Mouse (Mus musculus) regulatory T cell (primary cell): ENCODE data around the gene Bicd1.

Experiments
- in situ Hi-C: fragments of 300-600 bp; cut with MboI, MseI; formaldehyde crosslinking; loops from one replicate; pipeline ENCODE4 v1.15.1; 2025; ENCODE audit warnings: high pct_unique_total_duplicates

Gene Bicd1

GRCm38 (mm10) chr6:149565720-149566498 lies 157.2 kb downstream of the Bicd1 start:
- in situ Hi-C loops: no loop called here

GRCm38 (mm10) chr6:149567219-149567618 lies 158.5 kb downstream of the Bicd1 start:
- in situ Hi-C loops: no loop called here

DNA sequence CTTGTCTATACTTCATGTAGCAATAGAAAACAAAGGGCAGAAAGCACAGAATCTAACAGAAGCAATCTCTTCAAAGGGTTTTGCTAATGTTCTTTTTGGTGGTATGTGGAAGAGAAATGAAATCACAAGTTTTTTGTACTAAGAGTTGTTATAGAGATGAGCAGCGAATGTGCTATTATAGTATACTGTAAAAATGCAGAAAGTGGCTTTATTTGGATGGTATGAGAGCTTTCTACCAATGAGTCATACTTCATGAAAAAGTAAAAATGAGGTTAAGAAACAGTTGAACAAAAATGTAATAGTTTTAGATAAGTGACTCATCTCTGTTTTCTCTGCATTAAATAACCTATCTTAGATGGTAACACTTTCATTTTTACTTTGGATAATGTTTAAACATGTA lies 165.6 kb downstream of the Bicd1 start:
- in situ Hi-C loops: no loop called here

DNA sequence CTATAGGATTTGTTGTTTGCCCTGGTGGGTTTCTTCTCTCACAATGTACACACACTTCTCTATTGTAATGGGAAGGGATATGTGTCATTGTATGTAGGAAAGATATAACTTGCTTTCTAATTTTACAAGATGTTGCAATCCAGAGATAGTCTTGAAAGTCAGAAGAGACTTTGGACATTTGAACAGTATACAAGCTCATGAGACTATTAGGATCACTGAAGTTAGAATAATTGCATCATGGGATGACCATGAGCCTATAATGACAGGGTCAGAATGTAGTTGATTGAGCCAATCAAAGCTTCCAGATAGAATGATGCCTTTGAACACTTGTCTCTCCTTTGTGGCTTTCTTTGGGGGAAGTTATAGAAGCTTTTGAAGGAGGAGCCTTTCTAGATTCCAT lies 171.4 kb downstream of the Bicd1 start:
- in situ Hi-C loops: no loop called here

DNA sequence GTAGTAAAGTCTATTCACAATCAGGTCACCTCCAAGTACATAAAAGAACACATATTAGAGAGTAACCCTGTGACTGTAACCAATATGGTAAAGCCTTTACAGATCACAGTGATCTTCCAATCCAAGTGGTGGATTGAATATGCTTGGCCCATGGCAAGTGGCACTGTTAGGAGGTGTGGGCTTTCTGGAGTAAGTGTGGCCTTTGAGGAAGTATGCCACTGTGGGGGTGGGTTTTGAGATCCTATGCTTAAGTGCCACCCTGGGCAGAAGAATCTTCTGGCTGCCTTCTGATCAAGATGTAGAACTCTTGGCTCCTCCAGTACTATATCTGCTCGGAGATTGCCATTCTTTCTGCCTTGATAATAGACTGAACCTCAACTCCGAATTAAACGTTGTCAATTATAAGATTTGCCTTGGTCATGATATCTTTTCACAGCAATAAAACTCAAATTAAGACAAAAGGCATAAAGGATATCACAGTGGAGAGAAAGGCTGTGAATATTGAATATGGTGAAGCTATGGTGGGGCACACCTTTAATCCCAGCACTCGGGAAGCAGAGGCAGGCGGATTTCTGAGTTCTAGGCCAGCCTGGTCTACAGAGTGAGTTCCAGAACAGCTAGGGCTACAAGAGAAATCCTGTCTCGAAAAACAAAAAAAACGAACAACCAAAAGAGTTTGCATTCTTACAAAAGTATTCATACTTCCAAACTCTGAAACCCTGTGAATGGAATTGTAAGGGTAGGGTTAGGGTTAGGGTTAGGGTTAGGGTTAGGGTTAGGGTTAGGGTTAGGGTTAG lies 177.2 kb downstream of the Bicd1 start:
- in situ Hi-C loops: no loop called here
